9 mouse cellular contexts compared by ENCODE assay signal in the genomic region with DNA sequence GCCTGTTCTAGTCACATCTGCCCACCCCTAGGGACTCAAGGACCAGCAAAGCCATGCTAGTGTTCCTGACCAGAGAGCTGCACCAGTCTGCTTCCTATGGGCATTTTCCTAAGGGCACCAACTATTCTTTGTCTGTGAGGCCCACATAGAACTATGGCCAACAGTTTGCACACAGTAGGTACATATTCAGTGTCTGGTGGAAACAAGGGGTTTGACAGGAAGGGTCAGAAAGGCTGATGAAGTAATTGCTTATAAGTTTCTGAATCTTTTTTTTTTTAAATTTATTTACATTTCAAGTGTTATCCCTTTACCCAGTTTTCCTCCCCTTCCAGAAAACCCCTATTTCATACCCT.
A peak's percentile ranks its signal among the peaks of the same experiment; 100 is the strongest.
DNase-seq lines count a peak whose midpoint lies in the region; ATAC-seq lines count a peak whose summit lies in the region.
"Had no signal": no experiment of that assay in that cellular context is flagged by ENCODE, and none has a peak within 500 bp of the region (broad histone marks: within the 10 kb centered on the region; RNA-seq: fewer than 3 reads in every experiment).

No protein-coding gene starts in this region.

- peak overlapping the region; percentile 32; the same call in 1 of the 2 replicates for H3K4me2 ChIP-seq in kidney, embryonic 14.5 days (replicated peaks; ENCODE audit: low read depth, low read length)
- H3K4me2 ChIP-seq in hindbrain, embryonic 16.5 days (ENCODE audit: low read length) = peak overlapping the region; percentile 54
- peak overlapping the region; percentile 42; the same call in 1 of the 2 replicates for H3K4me2 ChIP-seq in midbrain, embryonic 15.5 days

- H3K4me1 ChIP-seq in kidney, embryonic 14.5 days (ENCODE audit: control insufficient read depth, insufficient read depth, low read length) = peaks cover 8% of the 10 kb centered on the region; the same call in 1 of the 2 replicates
- peaks cover 20% of the 10 kb centered on the region for H3K4me1 ChIP-seq in embryonic facial prominence, embryonic 10.5 days
- peaks cover 6% of the 10 kb centered on the region for H3K4me1 ChIP-seq in hindbrain, embryonic 16.5 days (ENCODE audit: control insufficient read depth, insufficient read depth, low read depth, low read length)
- H3K4me1 ChIP-seq in midbrain, embryonic 15.5 days = peaks cover 9% of the 10 kb centered on the region

- no peak for ATAC-seq in kidney, embryonic 14.5 days (ENCODE audit: low FRiP score, low TSS enrichment)
- ATAC-seq in hindbrain, embryonic 16.5 days = no peak
- no peak for ATAC-seq in midbrain, embryonic 15.5 days (replicated peaks)
- no peak for ATAC-seq in cerebellum, adult (ENCODE audit: insufficient number of reproducible peaks, low FRiP score, low TSS enrichment)

- peak overlapping the region; percentile 27; the same call in 1 of the 2 replicates for H3K4me3 ChIP-seq in kidney, embryonic 14.5 days (ENCODE audit: low read length)
- peak overlapping the region; percentile 46 for H3K4me3 ChIP-seq in embryonic facial prominence, embryonic 10.5 days
- no peak overlapping the region for H3K4me3 ChIP-seq in hindbrain, embryonic 16.5 days (ENCODE audit: low read length)
- no peak overlapping the region for H3K4me3 ChIP-seq in midbrain, embryonic 15.5 days

- no peaks in the 10 kb centered on the region for H3K36me3 ChIP-seq in kidney, embryonic 14.5 days (ENCODE audit: control insufficient read depth, insufficient read depth, low read length)
- H3K36me3 ChIP-seq in embryonic facial prominence, embryonic 10.5 days (replicated peaks) = no peaks in the 10 kb centered on the region
- no peaks in the 10 kb centered on the region for H3K36me3 ChIP-seq in hindbrain, embryonic 16.5 days (ENCODE audit: control insufficient read depth, insufficient read depth, low read length)
- no peaks in the 10 kb centered on the region for H3K36me3 ChIP-seq in midbrain, embryonic 15.5 days (replicated peaks)

- no peaks in the 10 kb centered on the region for H3K9me3 ChIP-seq in kidney, embryonic 14.5 days (ENCODE audit: control insufficient read depth, low read length)
- H3K9me3 ChIP-seq in embryonic facial prominence, embryonic 10.5 days = no peaks in the 10 kb centered on the region
- no peaks in the 10 kb centered on the region for H3K9me3 ChIP-seq in hindbrain, embryonic 16.5 days (ENCODE audit: control insufficient read depth, low read length)
- no peaks in the 10 kb centered on the region for H3K9me3 ChIP-seq in midbrain, embryonic 15.5 days

- no peaks in the 10 kb centered on the region for H3K27me3 ChIP-seq in kidney, embryonic 14.5 days (ENCODE audit: control insufficient read depth, insufficient read depth, low read length)
- H3K27me3 ChIP-seq in embryonic facial prominence, embryonic 10.5 days (replicated peaks; ENCODE audit: low read depth, poor library complexity, severe bottlenecking) = no peaks in the 10 kb centered on the region
- no peaks in the 10 kb centered on the region for H3K27me3 ChIP-seq in hindbrain, embryonic 16.5 days (replicated peaks; ENCODE audit: control insufficient read depth, insufficient read depth, low read length)
- H3K27me3 ChIP-seq in midbrain, embryonic 15.5 days (replicated peaks) = no peaks in the 10 kb centered on the region
- H3K27me3 ChIP-seq: Patski had no signal

- H3K27ac ChIP-seq in kidney, embryonic 14.5 days (ENCODE audit: low read depth, low read length) = peak overlapping the region; percentile 78; the same call in 1 of the 2 replicates
- H3K27ac ChIP-seq in embryonic facial prominence, embryonic 10.5 days (replicated peaks) = peak overlapping the region; percentile 82
- H3K27ac ChIP-seq in hindbrain, embryonic 16.5 days (ENCODE audit: low read depth, low read length) = peak overlapping the region; percentile 72
- peak overlapping the region; percentile 40 for H3K27ac ChIP-seq in midbrain, embryonic 15.5 days

- no peak for DNase-seq in kidney, postnatal 14 days
- no peak for DNase-seq in embryonic facial prominence, embryonic 10.5 days (ENCODE audit: low spot score)
- no peak for DNase-seq in layer of hippocampus, postnatal 10 days (ENCODE audit: low spot score in 2 of 2)
- DNase-seq in cerebellum, adult 11 months = no peak

- 0 out of 2 replicates have a peak overlapping the region, but pooled peaks have one; percentile 9 for H3K9ac ChIP-seq in kidney, embryonic 14.5 days (ENCODE audit: low read depth, low read length)
- peak overlapping the region; percentile 50 for H3K9ac ChIP-seq in hindbrain, embryonic 16.5 days (ENCODE audit: low read depth, low read length)
- H3K9ac ChIP-seq in midbrain, embryonic 15.5 days = no peak overlapping the region

Comparison
In these comparisons a context has a peak if more than half of its experiments do, and no peak if none do; other contexts are left out.
1. H3K4me3 ChIP-seq: peak in kidney, embryonic 14.5 days (single experiment) and embryonic facial prominence, embryonic 10.5 days (single experiment); none in hindbrain, embryonic 16.5 days (single experiment) and midbrain, embryonic 15.5 days (single experiment).
2. Peak in every context shown above with its lines, with median percentiles within 50 percentile points of each other: H3K27ac ChIP-seq and H3K4me2 ChIP-seq.